23 mouse cellular contexts compared by ENCODE assay signal in genomic region chr7:71782496-71782895, GRCm38 (mm10).
DNase-seq lines count a peak whose midpoint lies in the region; ATAC-seq and TF ChIP-seq lines count a peak whose summit lies in the region.
"Had no signal": no experiment of that assay in that cellular context is flagged by ENCODE, and none has a peak within 500 bp of the region (broad histone marks: within the 10 kb centered on the region; RNA-seq: fewer than 3 reads in every experiment).

No protein-coding gene starts in this region.

- H3K4me2 ChIP-seq in kidney, embryonic 14.5 days (replicated peaks; ENCODE audit: low read depth, low read length) = no peak overlapping the region
- H3K4me2 ChIP-seq in lung, embryonic 16.5 days (ENCODE audit: low read depth, low read length) = no peak overlapping the region
- no peak overlapping the region for H3K4me2 ChIP-seq in midbrain, embryonic 11.5 days
- H3K4me2 ChIP-seq in midbrain, postnatal 0 days (ENCODE audit: low read depth, low read length, poor library complexity, severe bottlenecking) = no peak overlapping the region
- H3K4me2 ChIP-seq: embryonic facial prominence, embryonic 12.5 days; embryonic facial prominence, embryonic 15.5 days; heart, embryonic 11.5 days; hindbrain, embryonic 12.5 days had no signal

- ATAC-seq in kidney, embryonic 14.5 days (ENCODE audit: low FRiP score, low TSS enrichment) = no peak
- ATAC-seq in lung, embryonic 16.5 days (ENCODE audit: low read depth) = 0 out of 2 replicates have a peak, but pooled peaks have one; percentile 17
- ATAC-seq in midbrain, embryonic 11.5 days (ENCODE audit: low FRiP score) = no peak
- no peak for ATAC-seq in midbrain, postnatal 0 days (ENCODE audit: low FRiP score)
- ATAC-seq: activated CD4-positive, CD25-positive, alpha-beta regulatory T cell, adult 4 months; forebrain, embryonic 14.5 days; forebrain, postnatal 0 days had no signal

- no peak for TF ChIP-seq POLR2A in lung, adult 2 months (IDR thresholded peaks at IDR 0.05; ENCODE audit: borderline replicate concordance, extremely low read depth, low read depth, low read length)

- no peak for TF ChIP-seq CTCF in lung, adult 2 months (IDR thresholded peaks at IDR 0.05; ENCODE audit: insufficient read depth, low read length)
- no peak for TF ChIP-seq CTCF in midbrain, postnatal 0 days (IDR thresholded peaks at IDR 0.05)

- DNase-seq in kidney, adult 9 months = peak; percentile 1
- DNase-seq in kidney, adult 11 months = no peak
- DNase-seq in kidney, postnatal 14 days = peak; percentile 16
- DNase-seq in lung, adult 2 months = no peak
- peak; percentile 8 for DNase-seq in midbrain, embryonic 11.5 days (ENCODE audit: low spot score, missing footprints)
- no peak for DNase-seq in midbrain, postnatal 0 days (ENCODE audit: low spot score)
- DNase-seq: adrenal gland, adult 8-10 months; adrenal gland, postnatal 25 days; cerebellum, adult 2 months; cerebellum, adult 9-11 months; cerebellum, postnatal 25 days; forebrain, postnatal 0 days; gastrocnemius, adult 2 months; gastrocnemius, postnatal 14 days; heart, adult 11 months had no signal

- H3K36me3 ChIP-seq in kidney, embryonic 14.5 days (ENCODE audit: control insufficient read depth, insufficient read depth, low read length) = no peaks in the 10 kb centered on the region
- no peaks in the 10 kb centered on the region for H3K36me3 ChIP-seq in lung, embryonic 16.5 days (ENCODE audit: control insufficient read depth, insufficient read depth, low read length)
- no peaks in the 10 kb centered on the region for H3K36me3 ChIP-seq in midbrain, embryonic 11.5 days (ENCODE audit: control insufficient read depth, insufficient read depth, low read length)
- H3K36me3 ChIP-seq in midbrain, postnatal 0 days (ENCODE audit: insufficient read depth, low read length) = no peaks in the 10 kb centered on the region
- H3K36me3 ChIP-seq: embryonic facial prominence, embryonic 12.5 days; embryonic facial prominence, embryonic 15.5 days; hindbrain, embryonic 12.5 days had no signal

- no peaks in the 10 kb centered on the region for H3K27me3 ChIP-seq in kidney, embryonic 14.5 days (ENCODE audit: control insufficient read depth, insufficient read depth, low read length)
- no peaks in the 10 kb centered on the region for H3K27me3 ChIP-seq in lung, embryonic 16.5 days (ENCODE audit: control insufficient read depth, insufficient read depth, low read depth, low read length)
- no peaks in the 10 kb centered on the region for H3K27me3 ChIP-seq in midbrain, embryonic 11.5 days (ENCODE audit: control insufficient read depth, insufficient read depth, low read length)
- H3K27me3 ChIP-seq in midbrain, postnatal 0 days (ENCODE audit: insufficient read depth, low read length) = no peaks in the 10 kb centered on the region
- H3K27me3 ChIP-seq: embryonic facial prominence, embryonic 12.5 days; embryonic facial prominence, embryonic 15.5 days; hindbrain, embryonic 12.5 days had no signal

- no peak overlapping the region for H3K4me3 ChIP-seq in kidney, embryonic 14.5 days (ENCODE audit: low read length)
- no peak overlapping the region for H3K4me3 ChIP-seq in lung, embryonic 16.5 days (ENCODE audit: low read length)
- H3K4me3 ChIP-seq in lung, adult 2 months (replicated peaks; ENCODE audit: extremely low read depth, low read depth, low read length) = no peak overlapping the region
- H3K4me3 ChIP-seq in midbrain, embryonic 11.5 days (ENCODE audit: low read depth, low read length) = no peak overlapping the region
- no peak overlapping the region for H3K4me3 ChIP-seq in midbrain, postnatal 0 days (ENCODE audit: low read depth, low read length)
- H3K4me3 ChIP-seq: embryonic facial prominence, embryonic 12.5 days; embryonic facial prominence, embryonic 15.5 days; gastrocnemius, adult 2 months; hindbrain, embryonic 12.5 days had no signal

- no peak overlapping the region for H3K27ac ChIP-seq in kidney, embryonic 14.5 days (ENCODE audit: low read depth, low read length)
- H3K27ac ChIP-seq in lung, embryonic 16.5 days (ENCODE audit: low read length) = no peak overlapping the region
- no peak overlapping the region for H3K27ac ChIP-seq in midbrain, embryonic 11.5 days (ENCODE audit: low read depth, low read length)
- no peak overlapping the region for H3K27ac ChIP-seq in midbrain, postnatal 0 days (ENCODE audit: low read depth, low read length)
- H3K27ac ChIP-seq: embryonic facial prominence, embryonic 12.5 days; embryonic facial prominence, embryonic 15.5 days; gastrocnemius, adult 2 months; hindbrain, embryonic 12.5 days had no signal

- H3K9me3 ChIP-seq in kidney, embryonic 14.5 days (ENCODE audit: control insufficient read depth, low read length) = no peaks in the 10 kb centered on the region
- no peaks in the 10 kb centered on the region for H3K9me3 ChIP-seq in lung, embryonic 16.5 days (ENCODE audit: control insufficient read depth, low read length)
- no peaks in the 10 kb centered on the region for H3K9me3 ChIP-seq in midbrain, embryonic 11.5 days (ENCODE audit: control insufficient read depth, low read length)
- no peaks in the 10 kb centered on the region for H3K9me3 ChIP-seq in midbrain, postnatal 0 days (ENCODE audit: low read length)
- H3K9me3 ChIP-seq: embryonic facial prominence, embryonic 12.5 days; embryonic facial prominence, embryonic 15.5 days; hindbrain, embryonic 12.5 days had no signal

- whole genome bisulfite sequencing in kidney, embryonic 14.5 days = 63% methylated on average over 4 of the region's 4 CpGs
- WGBS in lung, embryonic 16.5 days = 57% methylated on average over 4 of the region's 4 CpGs
- 72% methylated on average over 4 of the region's 4 CpGs for WGBS in lung, adult 2 months
- WGBS in midbrain, embryonic 11.5 days = 89% methylated on average over 4 of the region's 4 CpGs
- 90% methylated on average over 4 of the region's 4 CpGs for WGBS in midbrain, postnatal 0 days

- H3K4me1 ChIP-seq in kidney, embryonic 14.5 days (ENCODE audit: control insufficient read depth, insufficient read depth, low read length) = no peaks in the 10 kb centered on the region
- no peaks in the 10 kb centered on the region for H3K4me1 ChIP-seq in lung, embryonic 16.5 days (replicated peaks; ENCODE audit: control insufficient read depth, insufficient read depth, low read length)
- H3K4me1 ChIP-seq in lung, adult 2 months (ENCODE audit: control insufficient read depth, insufficient read depth, low read length) = no peaks in the 10 kb centered on the region
- H3K4me1 ChIP-seq in midbrain, embryonic 11.5 days (ENCODE audit: control insufficient read depth, insufficient read depth, low read length) = no peaks in the 10 kb centered on the region
- no peaks in the 10 kb centered on the region for H3K4me1 ChIP-seq in midbrain, postnatal 0 days (ENCODE audit: insufficient read depth, low read length)
- H3K4me1 ChIP-seq: embryonic facial prominence, embryonic 12.5 days; embryonic facial prominence, embryonic 15.5 days; hindbrain, embryonic 12.5 days had no signal

- H3K9ac ChIP-seq in kidney, embryonic 14.5 days (ENCODE audit: low read depth, low read length) = no peak overlapping the region
- H3K9ac ChIP-seq in lung, embryonic 16.5 days (ENCODE audit: low read length) = no peak overlapping the region
- no peak overlapping the region for H3K9ac ChIP-seq in midbrain, embryonic 11.5 days (ENCODE audit: low read length)
- no peak overlapping the region for H3K9ac ChIP-seq in midbrain, postnatal 0 days (replicated peaks; ENCODE audit: low read length, poor library complexity, severe bottlenecking)
- H3K9ac ChIP-seq: embryonic facial prominence, embryonic 12.5 days; embryonic facial prominence, embryonic 15.5 days; forebrain, postnatal 0 days; hindbrain, embryonic 12.5 days had no signal

Comparison
In these comparisons a context has a peak if more than half of its experiments do, and no peak if none do; other contexts are left out.
1. DNase-seq: peak in kidney, adult 9 months (single experiment), kidney, postnatal 14 days (single experiment) and midbrain, embryonic 11.5 days (single experiment); none in kidney, adult 11 months (single experiment), lung, adult 2 months (single experiment) and midbrain, postnatal 0 days (single experiment).